Mouse (Mus musculus) liver, embryonic 14.5 days (tissue): ENCODE results near the gene Pga5.

Experiments used
- CTCF ChIP-seq: IDR thresholded peaks from 2 replicates; pipeline ENCODE4 v1.5.1; 2016; ENCODE audit warnings: antibody characterized with exemption, low read depth, control low read depth
- EP300 ChIP-seq: IDR thresholded peaks from 2 replicates; pipeline ENCODE4 v1.6.1; 2016; ENCODE audit warnings: antibody characterized with exemption, low read depth

GRCm38 (mm10) chr19:10640589-10641378 lies 37.1 kb downstream of the Pga5 start:
- TF ChIP-seq EP300 (no peak), CTCF (no peak)
